Mouse (Mus musculus) megakaryocyte-erythroid progenitor cell, adult 5-6 weeks (primary cell): ENCODE results near the gene Gm5868. TPM values are rescaled to one million over a fixed set of nuclear protein-coding genes. Genes with fewer than 3 reads are reported as not detected.
A peak's percentile ranks its signal among the peaks of the same experiment; 100 is the strongest.
"Not testable (repeated sequence)": the region's sequence is repeated elsewhere in the genome, so short reads cannot be mapped to it uniquely, and the experiment has no call there.

Experiments used
- ATAC-seq: replicated peaks from 2 replicates; pipeline ENCODE4 v1.8.0; 2016; ENCODE audit warnings: mild to moderate bottlenecking, inconsistent platforms; ENCODE audit not compliant: severe bottlenecking, poor library complexity, low FRiP score, low TSS enrichment
- total RNA-seq, 2 experiments: library from RNA; stranded (forward) in 1 of 2; stranded (reverse) in 1 of 2; fragments of 200-1000, 215-1000 nt in 1 of 2; fragments of >200 nt in 1 of 2; fragmentation: Nextera tagmentation in 1 of 2; gene quantifications; 2 replicates each; pipeline ENCODE4 v1.2.3; 2014 to 2017

The Gm5868 gene
- not detected in 2 replicates for total RNA-seq (2014; fragmentation: Nextera tagmentation)
- total RNA-seq (2017): not detected in 2 replicates

- ATAC-seq: no peak
Measured at GRCm38 (mm10) chr5:72587192-72587681, at the start of gene Gm5868. Gene Gm5868, minus strand, starts transcription at chr5:72587551.

- ATAC-seq: no peak
Measured at GRCm38 (mm10) chr5:72636576-72636975, 49.2 kb upstream of the Gm5868 start.

GRCm38 (mm10) chr5:72636122-72636521 is 48.8 kb upstream of the Gm5868 start:
- ATAC-seq: peak; percentile 48; the same call in 1 of the 2 replicates

GRCm38 (mm10) chr5:72634791-72635271 is 47.5 kb upstream of the Gm5868 start:
- peak; percentile 86 for ATAC-seq

GRCm38 (mm10) chr5:72630026-72630425 is 42.7 kb upstream of the Gm5868 start:
- ATAC-seq: no peak

- no peak for ATAC-seq
Measured at GRCm38 (mm10) chr5:72621022-72621421, 33.7 kb upstream of the Gm5868 start.

GRCm38 (mm10) chr5:72617413-72617812 is 30.1 kb upstream of the Gm5868 start:
- ATAC-seq: peak; percentile 37

GRCm38 (mm10) chr5:72603138-72603537 is 15.8 kb upstream of the Gm5868 start:
- ATAC-seq: no peak

GRCm38 (mm10) chr5:72601006-72601405 is 13.7 kb upstream of the Gm5868 start:
- peak; percentile 78 for ATAC-seq

- not testable (repeated sequence) for ATAC-seq
Measured at GRCm38 (mm10) chr5:72586667-72587191, 622 bp downstream of the Gm5868 start.

GRCm38 (mm10) chr5:72586122-72586521 is 1.2 kb downstream of the Gm5868 start:
- peak; percentile 83 for ATAC-seq

GRCm38 (mm10) chr5:72580970-72581332 is 6.4 kb downstream of the Gm5868 start, which contains the start of gene Zar1:
Gene Zar1, minus strand, starts transcription at chr5:72581254.
- ATAC-seq: not testable (repeated sequence)

GRCm38 (mm10) chr5:72580088-72580969 is 7.0 kb downstream of the Gm5868 start:
- ATAC-seq: peak; percentile 41; the same call in 1 of the 2 replicates

- ATAC-seq: not testable (repeated sequence)
Measured at GRCm38 (mm10) chr5:72579599-72579998, 7.8 kb downstream of the Gm5868 start.

GRCm38 (mm10) chr5:72565621-72566020 is 21.7 kb downstream of the Gm5868 start:
- ATAC-seq: no peak

GRCm38 (mm10) chr5:72563183-72563582 is 24.2 kb downstream of the Gm5868 start:
- ATAC-seq: not testable (repeated sequence)

GRCm38 (mm10) chr5:72560976-72561628 is 26.2 kb downstream of the Gm5868 start:
- ATAC-seq: peak; percentile 51

GRCm38 (mm10) chr5:72559544-72560049 is 27.8 kb downstream of the Gm5868 start, which contains the start of gene Nfxl1:
Gene Nfxl1, minus strand, starts transcription at chr5:72559684.
- ATAC-seq: peak; percentile 95

- peak; percentile 76 for ATAC-seq
Measured at GRCm38 (mm10) chr5:72558716-72559526, 28.4 kb downstream of the Gm5868 start.
